ENCODE assay signal across 18 mouse cellular contexts in the genomic region with DNA sequence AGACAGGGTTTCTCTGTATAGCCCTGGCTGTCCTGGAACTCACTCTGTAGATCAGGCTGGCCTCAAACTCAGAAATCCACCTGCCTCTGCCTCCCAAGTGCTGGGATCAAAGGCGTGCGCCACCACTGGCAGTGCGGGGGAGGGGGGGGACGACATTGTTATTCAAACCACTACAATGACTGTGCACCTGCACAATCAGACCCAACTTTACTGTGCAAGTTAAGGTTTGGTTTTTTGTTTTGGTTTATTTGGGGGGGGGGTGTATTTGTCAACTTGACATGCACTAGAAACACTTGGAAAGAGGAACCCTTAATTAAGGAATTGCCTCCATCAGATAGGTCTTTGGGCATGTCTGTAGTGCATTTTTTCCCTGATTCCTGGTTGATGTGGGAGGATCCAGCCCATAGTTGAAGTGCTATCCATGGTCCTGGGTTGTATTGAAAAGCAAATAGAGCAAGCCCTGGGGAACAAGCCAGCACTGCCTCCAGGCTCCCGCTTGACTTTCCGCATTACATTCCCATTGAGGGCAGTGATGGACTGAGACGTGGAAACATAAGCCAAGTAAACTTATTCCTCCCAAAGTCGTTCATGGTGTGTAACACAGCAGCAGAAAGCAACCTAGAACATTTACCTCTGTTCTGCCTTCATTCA. TPM values are rescaled to one million over a fixed set of nuclear protein-coding genes. Genes with fewer than 3 reads are reported as not detected.
"Had no signal": no experiment of that assay in that cellular context is flagged by ENCODE, and none has a peak within 500 bp of the region (broad histone marks: within the 10 kb centered on the region; RNA-seq: fewer than 3 reads in every experiment).

No protein-coding gene starts in this region.

- H3K27ac ChIP-seq: kidney, postnatal 0 days; layer of hippocampus, adult 2 months; limb, embryonic 12.5 days; liver, embryonic 13.5 days; midbrain, embryonic 10.5 days; neural tube, embryonic 13.5 days; stomach, postnatal 0 days had no signal

- H3K36me3 ChIP-seq: liver, embryonic 13.5 days; midbrain, embryonic 10.5 days; neural tube, embryonic 13.5 days had no signal

- H3K4me3 ChIP-seq: layer of hippocampus, adult 2 months; limb, embryonic 12.5 days; liver, embryonic 13.5 days; midbrain, embryonic 10.5 days; neural tube, embryonic 13.5 days had no signal

- H3K27me3 ChIP-seq: limb, embryonic 12.5 days; liver, embryonic 13.5 days; neural tube, embryonic 13.5 days had no signal

- DNase-seq: kidney, adult 9 months; kidney, postnatal 4 days; liver; liver, embryonic 13.5 days; liver, postnatal 0 days; lung, postnatal 36 days; retina, postnatal 1 day; right cerebral cortex, postnatal 14 days; thymus, adult 2 months; thymus, postnatal 25 days had no signal

- H3K9me3 ChIP-seq: limb, embryonic 12.5 days; liver, embryonic 13.5 days; midbrain, embryonic 10.5 days; neural tube, embryonic 13.5 days had no signal

RNA-seq across cellular contexts. Expression of gene Tll2, which starts 59.7 kb away (rescaled TPM):
- total RNA-seq: megakaryocyte progenitor cell, adult 5-6 weeks had no signal
- polyA plus RNA-seq: kidney, postnatal 0 days; liver, embryonic 13.5 days; liver, postnatal 0 days; lung, embryonic 16.5 days had no signal
